Mouse (Mus musculus): ENCODE results near the gene Grap.

Gene Grap

GRCm38 (mm10) chr11:61658360-61658922 is 5.4 kb downstream of the Grap start:
- no peak for DNase-seq (ENCODE audit: low spot score in 2 of 2)

GRCm38 (mm10) chr11:61659011-61659858 is 6.2 kb downstream of the Grap start:
- no peak for DNase-seq (ENCODE audit: low spot score in 2 of 2)

- no peak for DNase-seq (ENCODE audit: low spot score in 2 of 2)
Observed at GRCm38 (mm10) chr11:61660001-61660400, 6.9 kb downstream of the Grap start.

GRCm38 (mm10) chr11:61660806-61661392 is 7.8 kb downstream of the Grap start:
- no peak for DNase-seq (ENCODE audit: low spot score in 2 of 2)

- no peak for DNase-seq (ENCODE audit: low spot score in 2 of 2)
Observed at GRCm38 (mm10) chr11:61662189-61662588, 9.1 kb downstream of the Grap start.

- DNase-seq (ENCODE audit: low spot score in 2 of 2): no peak
Observed at GRCm38 (mm10) chr11:61665401-61665800, 12.3 kb downstream of the Grap start.

GRCm38 (mm10) chr11:61665991-61666799 is 13.1 kb downstream of the Grap start:
- DNase-seq (ENCODE audit: low spot score in 2 of 2): peak in 1 of 2 experiments; percentile 26

- no peak for DNase-seq (ENCODE audit: low spot score in 2 of 2)
Observed at GRCm38 (mm10) chr11:61667248-61667647, 14.2 kb downstream of the Grap start.

- DNase-seq (ENCODE audit: low spot score in 2 of 2): no peak
Observed at GRCm38 (mm10) chr11:61667782-61668181, 14.7 kb downstream of the Grap start.

GRCm38 (mm10) chr11:61669492-61670490 is 16.7 kb downstream of the Grap start:
- DNase-seq (ENCODE audit: low spot score in 2 of 2): no peak

- DNase-seq (ENCODE audit: low spot score in 2 of 2): no peak
Observed at GRCm38 (mm10) chr11:61671781-61672383, 18.8 kb downstream of the Grap start.

- DNase-seq (ENCODE audit: low spot score in 2 of 2): peak in 1 of 2 experiments; percentile 30
Observed at GRCm38 (mm10) chr11:61673686-61674085, 20.6 kb downstream of the Grap start.

- no peak for DNase-seq (ENCODE audit: low spot score in 2 of 2)
Observed at GRCm38 (mm10) chr11:61674151-61674838, 21.2 kb downstream of the Grap start.

GRCm38 (mm10) chr11:61674839-61675159 is 21.7 kb downstream of the Grap start:
- no peak for DNase-seq (ENCODE audit: low spot score in 2 of 2)

GRCm38 (mm10) chr11:61675332-61675731 is 22.3 kb downstream of the Grap start:
- DNase-seq (ENCODE audit: low spot score in 2 of 2): no peak

GRCm38 (mm10) chr11:61676216-61676854 is 23.3 kb downstream of the Grap start:
- DNase-seq (ENCODE audit: low spot score in 2 of 2): no peak

GRCm38 (mm10) chr11:61677709-61678108 is 24.6 kb downstream of the Grap start:
- DNase-seq (ENCODE audit: low spot score in 2 of 2): no peak

GRCm38 (mm10) chr11:61679091-61679866 is 26.2 kb downstream of the Grap start:
- DNase-seq (ENCODE audit: low spot score in 2 of 2): no peak
